Mouse (Mus musculus) granulocyte monocyte progenitor cell, adult 5-6 weeks (primary cell): ENCODE measurements around the gene 9430097D07Rik. TPM values are rescaled to one million over a fixed set of nuclear protein-coding genes. Genes with fewer than 3 reads are reported as not detected.

Experiments
- ATAC-seq: replicated peaks from 2 replicates; pipeline ENCODE4 v1.8.0; 2016; ENCODE audit warnings: mild to moderate bottlenecking, moderate TSS enrichment, inconsistent platforms; ENCODE audit not compliant: poor library complexity, severe bottlenecking
- total RNA-seq, 2 experiments: library from RNA; stranded (forward) in 1 of 2; stranded (reverse) in 1 of 2; fragments of 200-712, 200-1000 nt in 1 of 2; fragments of >200 nt in 1 of 2; fragmentation: Nextera tagmentation in 1 of 2; gene quantifications; 2 replicates each; pipeline ENCODE4 v1.2.3; 2014 to 2017

Gene 9430097D07Rik
- total RNA-seq, 2 experiments from 2014 or later: not detected

- ATAC-seq: no peak
Measured at GRCm38 (mm10) chr2:32598506-32598905, 23.0 kb upstream of the 9430097D07Rik start.

DNA sequence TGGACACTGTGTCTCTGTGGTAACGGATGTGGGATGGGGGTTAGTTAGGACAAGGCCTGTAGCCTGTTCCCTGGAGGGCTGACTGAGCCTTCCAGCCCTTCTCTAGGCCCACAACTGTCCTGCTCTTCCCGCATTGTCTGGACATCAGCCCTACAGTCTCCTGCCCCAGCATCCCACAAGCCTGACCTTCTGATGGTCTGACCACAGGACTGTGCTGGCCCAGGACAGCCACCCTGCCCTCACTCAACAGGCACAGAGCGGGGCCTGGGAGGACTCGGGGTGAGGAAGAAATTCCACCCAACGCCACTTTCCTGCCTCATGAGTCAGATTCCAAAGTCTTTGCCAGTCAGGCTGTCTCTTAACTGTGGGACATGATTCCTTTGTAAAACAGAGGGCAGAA is 22.2 kb upstream of the 9430097D07Rik start:
- no peak for ATAC-seq

DNA sequence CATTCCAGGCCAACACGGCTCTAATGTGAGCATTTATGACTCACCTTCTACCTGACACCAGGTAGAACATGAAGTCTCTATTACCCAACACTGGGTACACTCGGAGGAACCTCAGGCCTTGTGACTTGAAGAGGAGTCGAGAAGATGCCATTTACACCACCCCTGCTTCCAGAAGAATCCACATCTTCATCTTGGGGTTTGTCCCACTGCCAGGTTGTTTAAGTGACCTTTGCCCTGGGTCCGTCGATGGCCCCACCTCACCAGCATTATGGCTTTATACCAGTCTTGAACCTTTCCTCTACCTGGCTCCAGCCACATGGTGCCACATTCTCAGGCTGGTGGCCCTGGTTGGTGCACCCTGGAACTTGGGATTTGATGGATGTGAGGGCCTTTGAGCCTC is 21.8 kb upstream of the 9430097D07Rik start:
- ATAC-seq: no peak

DNA sequence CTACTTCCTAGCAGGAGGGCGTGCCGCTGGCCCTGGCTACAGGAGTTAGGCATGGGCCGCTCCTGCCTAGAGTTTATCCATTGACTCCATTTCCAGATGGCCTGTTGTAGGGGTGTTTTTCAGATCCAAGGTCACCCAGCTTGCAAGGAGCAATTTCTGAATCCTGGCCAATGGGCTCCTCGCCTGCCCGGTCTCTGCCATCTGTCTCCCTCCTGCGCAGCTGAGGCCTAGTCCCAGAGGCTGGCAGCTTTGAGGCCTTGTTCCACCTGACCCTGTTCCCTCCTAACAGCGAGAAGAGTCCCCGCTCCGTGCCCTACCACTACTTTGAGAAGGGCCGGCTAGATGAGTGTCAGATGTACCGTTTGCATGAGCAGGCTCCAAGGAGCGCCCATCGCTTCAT is 21.2 kb upstream of the 9430097D07Rik start:
- no peak for ATAC-seq

DNA sequence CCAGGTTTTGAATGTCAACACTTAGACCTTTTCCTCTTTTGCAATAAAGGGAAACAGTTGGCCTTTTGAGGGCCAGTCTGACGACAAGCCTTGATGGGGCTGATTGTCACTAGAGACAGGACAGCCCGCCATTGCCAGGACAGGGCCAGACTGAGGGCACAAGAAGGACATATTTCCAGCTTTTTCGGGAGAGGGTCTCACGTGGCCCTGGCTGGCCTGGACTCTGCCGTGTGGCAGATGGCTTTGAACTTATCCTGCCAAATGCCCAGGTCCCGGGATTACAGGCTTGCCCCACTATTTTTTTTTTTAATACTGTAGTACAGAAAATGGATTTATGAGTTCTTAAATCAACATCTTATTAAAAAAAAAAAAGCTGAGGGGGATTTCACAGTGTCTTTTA is 15.8 kb upstream of the 9430097D07Rik start:
- ATAC-seq: no peak

DNA sequence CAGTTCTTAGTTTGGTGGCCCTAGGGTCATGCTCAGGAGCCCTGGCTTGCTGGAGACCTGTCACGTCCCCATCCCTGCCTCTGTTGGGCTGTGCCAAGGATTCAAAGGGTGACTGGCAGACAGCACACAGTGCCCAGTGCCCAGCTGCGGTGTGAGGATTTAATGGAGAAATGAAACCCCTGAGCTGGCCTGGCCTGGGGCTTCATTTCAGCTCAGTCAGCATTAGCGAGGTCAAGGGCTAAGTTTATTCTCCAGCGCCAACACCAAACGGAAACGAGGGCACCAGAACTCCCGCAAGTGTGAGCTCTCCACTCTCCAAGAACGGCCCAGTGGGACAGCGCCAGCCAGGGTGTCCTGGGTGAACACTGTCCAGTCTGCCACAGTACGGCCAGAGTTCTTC is 14.7 kb upstream of the 9430097D07Rik start:
- ATAC-seq: no peak

- ATAC-seq: no peak
Measured at GRCm38 (mm10) chr2:32589213-32589795, 13.8 kb upstream of the 9430097D07Rik start.

GRCm38 (mm10) chr2:32587731-32588321 is 12.3 kb upstream of the 9430097D07Rik start:
- ATAC-seq: peak; percentile 58

GRCm38 (mm10) chr2:32586871-32587351 is 11.4 kb upstream of the 9430097D07Rik start, which contains the start of gene St6galnac4:
St6galnac4 (plus strand) TSS chr2:32587095.
- peak; percentile 80 for ATAC-seq

- ATAC-seq: no peak
Measured at GRCm38 (mm10) chr2:32585149-32585714, 9.7 kb upstream of the 9430097D07Rik start.

- peak; percentile 61 for ATAC-seq
Measured at GRCm38 (mm10) chr2:32582830-32583799, 7.6 kb upstream of the 9430097D07Rik start.

DNA sequence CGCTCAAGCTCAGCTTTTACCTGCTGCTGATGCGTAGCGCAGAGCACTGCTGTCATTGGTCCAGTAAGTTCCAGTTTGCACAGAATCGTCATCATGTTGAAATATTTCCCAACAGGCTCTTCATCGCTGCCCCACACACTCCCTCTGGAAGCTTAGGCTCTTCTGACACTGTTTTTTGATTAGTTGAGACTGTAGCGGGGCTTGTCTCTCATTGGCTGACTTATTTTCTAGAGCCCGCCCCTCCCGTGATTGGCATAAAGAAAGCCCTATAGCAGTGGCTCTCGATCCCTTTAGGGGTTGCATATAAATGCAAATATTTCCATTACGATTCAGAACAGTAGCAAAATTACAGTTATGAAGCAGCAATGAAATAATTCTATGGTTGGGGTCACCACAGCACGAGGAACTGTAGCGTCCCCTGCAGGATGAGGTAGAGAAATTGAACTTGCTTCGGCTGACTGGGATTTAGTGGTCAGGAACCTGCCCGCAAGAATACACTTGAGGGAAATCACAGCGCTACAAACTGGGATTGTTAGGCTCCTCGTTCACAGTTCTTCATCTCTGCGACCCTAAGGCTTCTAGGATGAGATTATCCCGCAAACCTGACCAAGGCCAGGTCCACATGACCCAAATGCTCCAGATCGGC is 6.1 kb upstream of the 9430097D07Rik start:
- ATAC-seq: peak; percentile 34

DNA sequence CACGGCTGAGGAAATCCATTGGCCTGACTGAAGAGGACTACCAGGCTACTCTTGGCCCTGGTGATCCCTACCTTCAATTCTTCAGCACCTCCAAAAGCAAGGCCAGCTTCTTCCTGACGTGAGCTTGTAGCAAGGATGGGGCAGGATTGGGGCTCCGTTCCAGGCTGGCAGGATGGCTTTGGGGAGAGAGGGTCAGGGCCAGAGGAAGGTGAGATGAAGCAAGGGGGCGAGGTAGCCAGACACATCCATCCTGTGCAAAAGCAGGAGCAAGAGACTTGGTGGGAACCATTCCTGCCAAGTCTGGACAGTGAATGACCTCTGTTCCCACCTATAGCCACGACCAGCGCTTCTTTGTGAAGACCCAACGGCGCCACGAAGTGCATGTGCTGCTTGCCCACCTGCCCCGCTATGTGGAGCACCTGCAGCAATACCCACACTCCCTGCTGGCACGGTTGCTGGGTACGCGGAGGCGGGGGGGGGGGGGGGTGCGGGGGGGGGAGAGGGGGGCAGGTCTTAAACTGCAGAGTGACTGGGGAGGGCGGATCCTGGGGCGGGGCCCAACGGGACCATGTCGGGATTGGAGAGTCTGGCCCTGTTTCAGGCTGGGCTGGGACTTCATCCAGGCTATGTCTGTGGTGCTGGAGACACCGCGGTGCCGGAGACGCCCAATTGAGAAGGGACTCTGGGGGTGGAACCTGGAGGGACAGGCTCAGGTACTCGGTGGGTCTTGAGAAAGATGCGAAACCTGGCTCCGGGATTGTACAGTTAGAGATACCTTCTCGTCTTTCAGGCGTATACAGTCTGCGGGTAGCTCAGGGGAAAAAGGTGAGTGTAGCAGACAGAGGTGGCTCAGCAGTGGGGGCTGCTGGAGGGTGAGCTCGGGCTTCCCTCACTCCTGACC is 2.9 kb upstream of the 9430097D07Rik start:
- ATAC-seq: no peak

DNA sequence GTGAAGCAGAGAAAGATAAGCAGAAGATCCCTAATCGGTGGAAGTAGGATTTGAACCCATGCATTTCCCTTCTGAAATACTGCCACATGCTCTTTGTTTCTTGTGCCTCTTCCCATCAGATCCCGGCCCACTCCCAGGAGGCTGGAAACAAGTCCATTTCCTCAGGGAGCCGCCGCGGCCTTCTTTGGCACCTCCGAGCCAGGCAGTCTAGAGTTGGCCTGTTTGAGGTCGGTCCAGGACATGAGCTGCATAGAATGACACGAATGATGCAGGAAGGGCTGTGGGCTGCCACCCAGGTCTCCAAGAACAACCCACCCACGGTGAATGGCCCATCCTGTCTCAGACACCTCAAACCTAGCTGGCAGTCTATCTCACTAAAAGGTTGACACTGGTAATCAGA is 1.0 kb upstream of the 9430097D07Rik start:
- ATAC-seq: no peak

DNA sequence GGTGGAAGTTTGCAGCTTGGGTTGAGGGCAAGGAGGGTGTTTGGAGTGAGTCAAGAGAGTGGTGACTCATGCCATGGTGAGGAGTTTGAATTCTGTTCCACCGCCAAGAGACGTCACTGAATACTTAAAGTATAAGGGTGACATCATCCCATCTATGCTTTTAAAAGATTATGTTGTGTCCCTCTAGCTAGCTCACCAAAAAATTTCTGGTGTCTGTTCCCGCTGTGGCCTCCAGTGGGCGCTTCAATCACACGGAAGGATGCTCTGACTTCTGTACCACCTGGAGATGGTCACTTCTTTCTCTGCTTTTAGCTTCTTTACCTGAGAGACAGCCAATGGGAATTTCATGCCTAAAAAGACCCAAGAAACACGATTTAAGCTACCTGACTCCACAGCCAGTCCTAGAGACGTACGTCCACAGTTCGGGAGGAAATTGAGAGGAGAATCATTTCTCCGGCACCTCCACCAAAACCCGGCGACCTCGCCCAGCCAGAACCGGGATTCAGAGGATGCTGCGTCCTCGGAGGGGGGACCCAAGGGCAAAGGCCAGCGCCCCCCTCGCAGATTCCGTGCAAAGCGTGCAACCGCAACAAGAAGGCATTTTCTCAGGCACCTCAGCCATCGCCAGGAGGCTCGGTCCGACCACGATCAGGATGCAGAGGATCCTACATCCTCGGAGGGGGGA is 441 bp downstream of the 9430097D07Rik start:
- 0 out of 2 replicates have a peak, but pooled peaks have one; percentile 24 for ATAC-seq

- ATAC-seq: no peak
Measured at GRCm38 (mm10) chr2:32574497-32574896, 987 bp downstream of the 9430097D07Rik start, which contains the start of gene Pip5kl1. Pip5kl1 (plus strand) TSS chr2:32574797.

GRCm38 (mm10) chr2:32572196-32572595 is 3.3 kb downstream of the 9430097D07Rik start:
- no peak for ATAC-seq

- peak; percentile 82 for ATAC-seq
Measured at GRCm38 (mm10) chr2:32570698-32571494, 4.6 kb downstream of the 9430097D07Rik start, which contains the start of gene Dpm2. Dpm2 (plus strand) TSS chr2:32570858.
